In the genomic region with DNA sequence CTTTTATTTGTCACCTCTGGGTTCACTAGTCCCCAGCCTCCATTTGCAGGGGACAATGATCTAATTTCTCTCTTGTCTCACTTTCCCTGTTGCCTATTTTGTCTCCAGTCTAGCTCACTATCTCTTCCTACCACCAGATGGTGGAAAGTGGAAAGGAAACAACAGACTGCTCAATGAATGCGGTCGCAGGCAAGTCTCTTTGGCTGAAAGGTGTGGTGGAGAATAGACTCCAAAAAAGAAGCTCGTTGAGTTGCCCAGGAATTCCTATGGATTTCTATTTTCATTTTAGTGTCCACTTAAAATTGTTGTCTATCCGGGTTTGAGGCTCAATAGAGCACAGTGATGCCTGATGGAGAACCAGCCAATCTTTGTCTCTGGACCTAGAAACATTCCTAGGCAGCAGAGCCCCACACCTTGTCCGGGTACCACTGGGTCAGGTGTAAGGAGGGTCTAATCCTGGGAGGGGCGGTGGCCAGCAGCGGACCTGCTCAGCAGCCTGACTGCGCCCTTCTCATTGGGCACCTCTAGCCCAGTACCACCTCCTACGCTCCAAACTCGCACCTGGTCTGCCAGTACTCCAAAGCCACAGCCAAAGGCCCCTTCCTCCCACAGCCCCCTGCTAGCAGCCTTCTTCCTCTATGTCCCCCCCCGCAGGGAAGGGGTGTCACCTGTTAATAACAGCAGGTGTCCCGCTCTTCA, we compare ENCODE assay signal across 8 mouse cellular contexts. TPM values are rescaled to one million over a fixed set of nuclear protein-coding genes. Genes with fewer than 3 reads are reported as not detected.
DNase-seq lines count a peak whose midpoint lies in the region; ATAC-seq and TF ChIP-seq lines count a peak whose summit lies in the region.

No protein-coding gene starts in this region.

- no peak for DNase-seq in lung, adult 2 months
- no peak for DNase-seq in lung, adult 18-20 months
- DNase-seq in forebrain, embryonic 11.5 days (ENCODE audit: low spot score) = peak; percentile 48
- no peak for DNase-seq in adrenal gland, adult 2 months

- WGBS in lung, adult 2 months = 28% methylated on average over 12 of the region's 12 CpGs
- WGBS in bone marrow, adult 2 months = 16% methylated on average over 12 of the region's 12 CpGs
- WGBS in forebrain, embryonic 11.5 days = 22% methylated on average over 12 of the region's 12 CpGs
- 27% methylated on average over 11 of the region's 12 CpGs for WGBS in intestine, embryonic 16.5 days
- WGBS in limb, embryonic 15.5 days = 28% methylated on average over 12 of the region's 12 CpGs
- 32% methylated on average over 12 of the region's 12 CpGs for WGBS in neural tube, embryonic 12.5 days

- TF ChIP-seq POLR2A in lung, adult 2 months (IDR thresholded peaks at IDR 0.05; ENCODE audit: borderline replicate concordance, extremely low read depth, low read depth, low read length) = no peak
- no peak for TF ChIP-seq POLR2A in bone marrow, adult 2 months (IDR thresholded peaks at IDR 0.05; ENCODE audit: borderline replicate concordance, control insufficient read depth, low read depth, low read length)

- no peak overlapping the region for H3K27ac ChIP-seq in bone marrow, adult 2 months (ENCODE audit: control insufficient read depth, insufficient read depth, low read depth, low read length, poor library complexity)
- no peak overlapping the region for H3K27ac ChIP-seq in forebrain, embryonic 11.5 days (ENCODE audit: low read depth, low read length)
- H3K27ac ChIP-seq in intestine, embryonic 16.5 days (ENCODE audit: low read length) = no peak overlapping the region
- H3K27ac ChIP-seq in limb, embryonic 15.5 days = no peak overlapping the region
- no peak overlapping the region for H3K27ac ChIP-seq in neural tube, embryonic 12.5 days

- H3K9me3 ChIP-seq in forebrain, embryonic 11.5 days (ENCODE audit: control insufficient read depth, low read length) = no peaks in the 10 kb centered on the region
- H3K9me3 ChIP-seq in intestine, embryonic 16.5 days (ENCODE audit: control insufficient read depth, low read length) = no peaks in the 10 kb centered on the region
- no peaks in the 10 kb centered on the region for H3K9me3 ChIP-seq in limb, embryonic 15.5 days
- H3K9me3 ChIP-seq in neural tube, embryonic 12.5 days = no peaks in the 10 kb centered on the region

- no peak for TF ChIP-seq CTCF in lung, adult 2 months (IDR thresholded peaks at IDR 0.05; ENCODE audit: insufficient read depth, low read length)
- TF ChIP-seq CTCF in bone marrow, adult 2 months (IDR thresholded peaks at IDR 0.05; ENCODE audit: control insufficient read depth, insufficient read depth, low read length) = no peak

- H3K4me3 ChIP-seq in lung, adult 2 months (replicated peaks; ENCODE audit: extremely low read depth, low read depth, low read length) = peak overlapping the region; percentile 41
- H3K4me3 ChIP-seq in bone marrow, adult 2 months (replicated peaks; ENCODE audit: control insufficient read depth, low read depth, low read length) = peak overlapping the region; percentile 0
- peak overlapping the region; percentile 50 for H3K4me3 ChIP-seq in forebrain, embryonic 11.5 days (ENCODE audit: low read depth, low read length)
- H3K4me3 ChIP-seq in intestine, embryonic 16.5 days (ENCODE audit: low read length) = peak overlapping the region; percentile 58
- peak overlapping the region; percentile 59 for H3K4me3 ChIP-seq in limb, embryonic 15.5 days
- H3K4me3 ChIP-seq in neural tube, embryonic 12.5 days = peak overlapping the region; percentile 54

- H3K36me3 ChIP-seq in forebrain, embryonic 11.5 days (ENCODE audit: control insufficient read depth, insufficient read depth, low read length) = no peaks in the 10 kb centered on the region
- H3K36me3 ChIP-seq in intestine, embryonic 16.5 days (ENCODE audit: control insufficient read depth, insufficient read depth, low read length) = no peaks in the 10 kb centered on the region
- H3K36me3 ChIP-seq in limb, embryonic 15.5 days = no peaks in the 10 kb centered on the region
- no peaks in the 10 kb centered on the region for H3K36me3 ChIP-seq in neural tube, embryonic 12.5 days

- H3K4me2 ChIP-seq in forebrain, embryonic 11.5 days (ENCODE audit: low read depth, low read length, severe bottlenecking) = peak overlapping the region; percentile 68
- H3K4me2 ChIP-seq in intestine, embryonic 16.5 days (ENCODE audit: low read depth, low read length) = peak overlapping the region; percentile 71
- H3K4me2 ChIP-seq in limb, embryonic 15.5 days = peak overlapping the region; percentile 65
- peak overlapping the region; percentile 66 for H3K4me2 ChIP-seq in neural tube, embryonic 12.5 days (replicated peaks)

- H3K4me1 ChIP-seq in lung, adult 2 months (ENCODE audit: control insufficient read depth, insufficient read depth, low read length) = peaks cover 4% of the 10 kb centered on the region
- H3K4me1 ChIP-seq in bone marrow, adult 2 months (ENCODE audit: control insufficient read depth, insufficient read depth, low read length) = no peaks in the 10 kb centered on the region; the same call in 1 of the 2 replicates
- H3K4me1 ChIP-seq in forebrain, embryonic 11.5 days (replicated peaks; ENCODE audit: control insufficient read depth, insufficient read depth, low read length) = no peaks in the 10 kb centered on the region
- no peaks in the 10 kb centered on the region for H3K4me1 ChIP-seq in intestine, embryonic 16.5 days (ENCODE audit: control insufficient read depth, insufficient read depth, low read length)
- H3K4me1 ChIP-seq in limb, embryonic 15.5 days = peaks cover 6% of the 10 kb centered on the region; the same call in 1 of the 2 replicates
- no peaks in the 10 kb centered on the region for H3K4me1 ChIP-seq in neural tube, embryonic 12.5 days

- peak overlapping the region; percentile 60; the same call in 1 of the 2 replicates for H3K9ac ChIP-seq in forebrain, embryonic 11.5 days (ENCODE audit: low read length)
- peak overlapping the region; percentile 40; the same call in 1 of the 2 replicates for H3K9ac ChIP-seq in intestine, embryonic 16.5 days (ENCODE audit: low read depth, low read length)
- no peak overlapping the region for H3K9ac ChIP-seq in limb, embryonic 15.5 days
- H3K9ac ChIP-seq in neural tube, embryonic 12.5 days = 0 out of 2 replicates have a peak overlapping the region, but pooled peaks have one; percentile 62

- peak; percentile 60 for ATAC-seq in forebrain, embryonic 11.5 days (replicated peaks; ENCODE audit: low FRiP score)
- ATAC-seq in intestine, embryonic 16.5 days = peak; percentile 53
- ATAC-seq in limb, embryonic 15.5 days (ENCODE audit: insufficient number of reproducible peaks, low FRiP score, low TSS enrichment, low read depth) = no peak
- ATAC-seq in neural tube, embryonic 12.5 days (ENCODE audit: low FRiP score, low read depth) = peak; percentile 61

- H3K27me3 ChIP-seq in forebrain, embryonic 11.5 days (ENCODE audit: control insufficient read depth, insufficient read depth, low read length) = peaks cover 6% of the 10 kb centered on the region; the same call in 1 of the 2 replicates
- peaks cover 3% of the 10 kb centered on the region; the same call in 1 of the 2 replicates for H3K27me3 ChIP-seq in intestine, embryonic 16.5 days (replicated peaks; ENCODE audit: control insufficient read depth, insufficient read depth, low read length)
- peaks cover 10% of the 10 kb centered on the region; the same call in 1 of the 2 replicates for H3K27me3 ChIP-seq in limb, embryonic 15.5 days
- 0 out of 2 replicates have a peak, but pooled peaks cover 2% of the 10 kb centered on the region for H3K27me3 ChIP-seq in neural tube, embryonic 12.5 days (replicated peaks)

RNA-seq across cellular contexts. Expression of a gene that starts 0.7 kb away (rescaled TPM):
- polyA plus RNA-seq in lung, adult 2 months (2012; rRNA removed) = 12.2 and 16.5 TPM in 2 replicates
- polyA plus RNA-seq in bone marrow, adult 2 months (2011; ENCODE audit: insufficient read depth, insufficient read length, low replicate concordance, missing spikeins) = 15.7 and 32.2 TPM in 2 replicates
- polyA plus RNA-seq in forebrain, embryonic 11.5 days (2014; fragmentation: Nextera tagmentation; extraction: Ambion mirVana) = 24.6 and 28.5 TPM in 2 replicates
- 18.8 and 20.8 TPM in 2 replicates for polyA plus RNA-seq in intestine, embryonic 16.5 days (2015; fragmentation: Nextera tagmentation; extraction: Ambion mirVana)
- polyA plus RNA-seq in limb, embryonic 15.5 days (2015; fragmentation: Nextera tagmentation; extraction: Ambion mirVana) = 50.0 and 57.0 TPM in 2 replicates
- 39.8 and 47.0 TPM in 2 replicates for polyA plus RNA-seq in neural tube, embryonic 12.5 days (2016; fragmentation: Nextera tagmentation; extraction: Ambion mirVana)
- 10 to 100 TPM; 28.9 to 34.7 TPM for total RNA-seq in adrenal gland, adult 2 months (2021)
- 5.7 and 6.5 TPM in 2 replicates for polyA plus RNA-seq in adrenal gland, adult 2 months (2012; rRNA removed)

Comparison
In these comparisons a context has a peak if more than half of its experiments do, and no peak if none do; other contexts are left out.
1. H3K4me3 ChIP-seq: peak in every context shown above with its lines; median percentile 59 in limb, embryonic 15.5 days; 58 in intestine, embryonic 16.5 days; 54 in neural tube, embryonic 12.5 days; 50 in forebrain, embryonic 11.5 days; 41 in lung, adult 2 months; 0 in bone marrow, adult 2 months.